Mouse (Mus musculus) kidney, embryonic 14.5 days (tissue): ENCODE results near the gene Ddx18. TPM values are rescaled to one million over a fixed set of nuclear protein-coding genes. Genes with fewer than 3 reads are reported as not detected.

Experiments
- ATAC-seq: fragments of 200-750 bp; cut with Nextera tagmentation; 2 replicates; pipeline ENCODE4 v1.8.0; 2017; ENCODE audit warnings: moderate number of reproducible peaks, mild to moderate bottlenecking, moderate TSS enrichment, moderate library complexity; ENCODE audit not compliant: low FRiP score, low TSS enrichment
- H3K27ac ChIP-seq: fragments of 300-500 bp; sonication (generic); 2 replicates; pipeline ENCODE4 v1.5.1; 2014; ENCODE audit warnings: low read depth, mild to moderate bottlenecking, low read length, moderate library complexity, mixed read lengths
- H3K27me3 ChIP-seq: fragments of 300-500 bp; sonication (generic); 2 replicates; pipeline ENCODE4 v1.6.1; 2014; ENCODE audit warnings: mild to moderate bottlenecking, low read length; ENCODE audit not compliant: control insufficient read depth, insufficient read depth
- H3K36me3 ChIP-seq: fragments of 300-500 bp; sonication (generic); 2 replicates; pipeline ENCODE4 v1.6.1; 2014; ENCODE audit warnings: low read length, mixed read lengths; ENCODE audit not compliant: control insufficient read depth, insufficient read depth
- H3K4me1 ChIP-seq: fragments of 300-500 bp; sonication (generic); 2 replicates; pipeline ENCODE4 v1.6.1; 2014; ENCODE audit warnings: low read length, mixed read lengths; ENCODE audit not compliant: control insufficient read depth, insufficient read depth
- H3K4me2 ChIP-seq: fragments of 300-500 bp; sonication (generic); replicated peaks from 2 replicates; pipeline ENCODE4 v1.6.1; 2014; ENCODE audit warnings: low read depth, mild to moderate bottlenecking, low read length
- H3K4me3 ChIP-seq: fragments of 300-500 bp; sonication (generic); 2 replicates; pipeline ENCODE4 v1.5.1; 2014; ENCODE audit warnings: mild to moderate bottlenecking, low read length
- H3K9ac ChIP-seq: fragments of 300-500 bp; sonication (generic); 2 replicates; pipeline ENCODE4 v1.6.1; 2014; ENCODE audit warnings: low read depth, mild to moderate bottlenecking, low read length, moderate library complexity
- H3K9me3 ChIP-seq: fragments of 300-500 bp; sonication (generic); 2 replicates; pipeline ENCODE4 v1.6.1; 2016; ENCODE audit warnings: low read length; ENCODE audit not compliant: control insufficient read depth
- WGBS: fragments of 180-500 bp; shearing (Covaris S2); extraction: QIAGEN DNeasy Blood & Tissue Kit; methylation state at CpG from one replicate; pipeline ENCODE4 v1.1.7; 2014; 5-methylcytosine and 5-hydroxymethylcytosine counted together
- polyA plus RNA-seq: library from polyadenylated mRNA; unstranded; fragments of >200 nt; fragmentation: Nextera tagmentation; extraction: Ambion mirVana; gene quantifications from 2 replicates; pipeline ENCODE4 v1.2.1, GENCODE M21; 2014

Ddx18 gene
- polyA plus RNA-seq, 1 experiment from 2014 or later: 82.6 TPM

DNA sequence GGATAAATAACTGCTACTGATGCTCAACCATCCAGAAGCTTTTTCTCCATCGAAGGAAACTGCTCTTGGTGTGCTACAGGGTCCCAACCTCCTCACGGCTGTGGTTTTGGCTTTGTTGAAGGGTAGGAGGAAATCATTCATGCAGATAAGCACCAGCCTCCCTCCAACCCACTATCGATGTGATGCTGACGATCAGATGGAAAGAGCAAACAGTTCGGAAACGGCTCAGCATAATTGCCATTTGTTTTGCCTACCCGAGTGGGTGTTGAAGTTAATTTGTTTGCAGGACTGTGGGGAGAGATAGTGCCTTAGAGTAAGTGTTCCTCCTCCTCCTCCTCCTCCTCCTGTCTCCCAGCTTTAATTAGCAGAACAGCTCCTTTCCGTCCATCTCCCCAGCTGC, 27.4 kb downstream of the Ddx18 start:
- H3K27ac ChIP-seq: no peak overlapping the region
- 65% methylated on average over 8 of the region's 8 CpGs for WGBS
- no peak overlapping the region for H3K9ac ChIP-seq
- H3K9me3 ChIP-seq: no peaks in the 10 kb centered on the region
- no peak overlapping the region for H3K4me3 ChIP-seq
- ATAC-seq: no peak
- H3K4me2 ChIP-seq: no peak overlapping the region
- H3K36me3 ChIP-seq: no peaks in the 10 kb centered on the region
- no peaks in the 10 kb centered on the region for H3K27me3 ChIP-seq
- no peaks in the 10 kb centered on the region for H3K4me1 ChIP-seq

DNA sequence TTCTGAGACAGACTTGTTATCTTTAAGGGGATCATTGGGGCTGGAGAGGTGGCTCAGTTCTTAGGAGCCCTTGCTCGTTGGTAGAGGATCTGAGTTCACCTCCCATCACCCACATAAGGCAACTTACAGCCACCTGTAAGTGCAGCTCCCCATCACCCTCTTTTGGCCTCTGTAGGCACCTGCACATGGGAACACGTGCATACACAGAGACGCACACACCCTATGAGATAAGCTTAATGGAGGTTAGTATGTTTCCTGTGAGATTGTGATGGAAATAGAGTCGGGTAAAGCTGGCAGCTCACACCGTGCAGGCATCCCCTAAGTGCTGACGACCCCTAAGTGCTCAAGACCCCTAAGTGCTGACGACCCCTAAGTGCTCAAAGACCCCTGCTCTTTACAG, 36.4 kb downstream of the Ddx18 start:
- 70% methylated on average over 7 of the region's 7 CpGs for WGBS
- no peaks in the 10 kb centered on the region for H3K9me3 ChIP-seq
- H3K4me3 ChIP-seq: no peak overlapping the region
- H3K4me1 ChIP-seq: peaks cover 4% of the 10 kb centered on the region; the same call in 1 of the 2 replicates
- no peak for ATAC-seq
- no peaks in the 10 kb centered on the region for H3K36me3 ChIP-seq
- peaks cover 19% of the 10 kb centered on the region for H3K27me3 ChIP-seq
- H3K27ac ChIP-seq: no peak overlapping the region
- H3K4me2 ChIP-seq: no peak overlapping the region
- no peak overlapping the region for H3K9ac ChIP-seq

DNA sequence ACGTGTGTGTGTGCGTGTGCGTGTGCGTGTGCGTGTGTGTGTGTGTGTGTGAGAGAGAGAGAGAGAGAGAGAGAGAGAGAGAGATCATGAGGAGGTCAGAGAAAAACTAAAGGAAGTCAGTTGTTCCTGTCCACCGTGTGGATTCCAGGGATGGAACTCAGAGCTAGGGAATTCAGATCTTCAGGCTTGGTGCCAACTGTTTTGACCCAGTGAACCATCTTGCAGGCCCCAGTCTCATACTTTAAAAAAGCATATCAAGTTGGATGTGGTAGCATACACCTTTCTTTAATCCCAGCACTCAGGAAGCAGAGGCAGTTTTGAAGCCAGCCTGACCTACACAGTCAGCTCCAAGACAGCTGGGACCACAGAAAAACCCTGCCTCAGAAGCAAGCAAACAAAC, 38.5 kb downstream of the Ddx18 start:
- Histone ChIP-seq H3K4me2 (no peak overlapping the region), H3K27me3 (peaks cover 22% of the 10 kb centered on the region), H3K4me1 (peaks cover 4% of the 10 kb centered on the region; the same call in 1 of the 2 replicates), H3K9me3 (no peaks in the 10 kb centered on the region), H3K9ac (no peak overlapping the region), H3K36me3 (no peaks in the 10 kb centered on the region), H3K27ac (no peak overlapping the region), H3K4me3 (no peak overlapping the region)
- no peak for ATAC-seq
- 87% methylated on average over 6 of the region's 6 CpGs for WGBS

DNA sequence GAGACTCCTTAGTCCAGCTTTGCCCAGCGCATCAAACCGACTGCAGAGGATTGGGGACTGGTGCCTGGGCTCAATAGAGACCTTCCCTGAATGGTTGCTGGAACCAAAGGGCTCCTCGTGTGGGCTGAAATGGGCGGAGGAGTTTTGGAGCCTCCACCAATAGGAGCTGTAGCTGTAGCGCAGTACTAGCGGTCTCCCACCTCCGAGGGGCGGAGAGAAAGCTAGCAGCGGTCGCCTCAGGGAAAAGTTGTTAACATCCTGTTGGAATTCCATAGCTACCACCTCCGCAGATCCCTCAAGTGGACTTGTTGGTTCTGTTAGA, 39.4 kb downstream of the Ddx18 start, which contains the start of gene Htr5b:
Htr5b (minus strand) TSS at position 67 of the 322 bp plus-strand sequence.
- WGBS: 3% methylated on average over 11 of the region's 11 CpGs
- peaks cover 4% of the 10 kb centered on the region; the same call in 1 of the 2 replicates for H3K4me1 ChIP-seq
- H3K36me3 ChIP-seq: no peaks in the 10 kb centered on the region
- H3K9ac ChIP-seq: no peak within 1 kb of the TSS
- ATAC-seq: peak; percentile 96
- H3K27ac ChIP-seq: no peak within 1 kb of the TSS
- H3K9me3 ChIP-seq: no peaks in the 10 kb centered on the region
- H3K4me3 ChIP-seq: peak within 1 kb of the TSS; percentile 33
- peak within 1 kb of the TSS; percentile 61 for H3K4me2 ChIP-seq
- H3K27me3 ChIP-seq: peaks cover 22% of the 10 kb centered on the region

DNA sequence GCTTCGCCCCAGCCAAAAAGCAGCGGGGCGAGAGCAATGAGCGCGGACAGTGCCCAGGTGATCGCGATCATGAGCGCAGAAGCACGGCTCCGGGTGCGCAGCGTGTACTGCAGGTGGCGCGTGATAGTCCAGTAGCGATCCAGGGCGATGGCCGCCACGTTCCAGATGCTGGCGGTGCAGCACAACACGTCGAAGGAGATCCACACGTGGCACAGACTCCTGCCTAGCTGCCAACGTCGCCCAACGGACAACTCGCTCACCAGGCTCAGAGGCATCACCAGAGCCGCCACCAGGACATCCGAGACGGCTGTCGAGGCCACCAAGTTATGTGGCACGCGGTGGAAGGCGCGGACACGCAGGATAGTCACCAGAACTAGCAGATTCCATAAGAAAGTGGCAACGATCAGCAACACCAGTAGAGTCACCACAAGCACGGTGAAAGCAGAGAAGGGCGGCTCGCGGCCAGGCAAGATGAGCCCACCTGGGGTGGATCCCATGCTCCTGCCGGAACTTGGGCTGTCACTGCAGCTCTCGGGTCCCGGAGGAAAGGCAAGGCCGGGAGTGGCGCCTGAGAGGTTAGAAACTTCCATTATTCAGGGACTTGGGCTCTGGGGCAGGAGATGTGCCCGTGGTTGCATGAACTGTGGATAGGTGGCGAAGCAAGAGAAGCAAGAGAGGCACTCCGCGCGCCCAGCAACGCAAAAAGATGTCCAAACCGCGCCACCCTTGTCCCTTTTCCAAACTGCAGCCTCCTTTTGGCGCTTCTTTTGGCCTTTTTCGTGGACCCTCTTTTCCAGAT, 40.0 kb downstream of the Ddx18 start:
- no peak overlapping the region for H3K9ac ChIP-seq
- peak overlapping the region; percentile 33 for H3K4me3 ChIP-seq
- ATAC-seq: peak; percentile 38; the same call in 1 of the 2 replicates

DNA sequence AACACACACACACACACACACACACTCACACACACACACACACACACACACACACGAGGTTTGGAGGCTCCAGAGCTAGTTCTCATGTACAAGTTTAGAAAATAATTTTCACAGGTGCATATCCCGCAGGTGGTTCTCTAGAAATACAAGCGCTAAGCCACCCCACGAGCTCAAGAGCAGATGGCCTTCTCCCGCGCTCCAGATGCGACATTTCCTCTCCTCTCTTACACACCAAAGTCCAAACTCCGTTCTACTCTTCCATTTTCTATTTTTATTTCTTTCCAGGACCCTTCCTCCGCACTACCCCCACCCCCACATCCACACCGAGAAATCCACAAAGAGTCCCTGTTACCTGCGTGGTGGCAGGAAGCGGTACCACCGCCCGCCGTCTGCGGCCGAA, 40.7 kb downstream of the Ddx18 start:
- H3K9me3 ChIP-seq: no peaks in the 10 kb centered on the region
- H3K4me1 ChIP-seq: peaks cover 4% of the 10 kb centered on the region; the same call in 1 of the 2 replicates
- peak overlapping the region; percentile 61; the same call in 1 of the 2 replicates for H3K4me2 ChIP-seq
- H3K9ac ChIP-seq: no peak overlapping the region
- WGBS: 55% methylated on average over 17 of the region's 17 CpGs
- no peak overlapping the region for H3K27ac ChIP-seq
- peak overlapping the region; percentile 33 for H3K4me3 ChIP-seq
- H3K27me3 ChIP-seq: peaks cover 22% of the 10 kb centered on the region
- H3K36me3 ChIP-seq: no peaks in the 10 kb centered on the region
- ATAC-seq: no peak

More for the DNA sequence above, 40.0 kb downstream of the Ddx18 start:
- no peak overlapping the region for H3K27ac ChIP-seq
- peaks cover 22% of the 10 kb centered on the region for H3K27me3 ChIP-seq
- peaks cover 4% of the 10 kb centered on the region; the same call in 1 of the 2 replicates for H3K4me1 ChIP-seq
- H3K36me3 ChIP-seq: no peaks in the 10 kb centered on the region
- H3K9me3 ChIP-seq: no peaks in the 10 kb centered on the region
- H3K4me2 ChIP-seq: peak overlapping the region; percentile 61
- whole genome bisulfite sequencing: 12% methylated on average over 55 of the region's 55 CpGs

DNA sequence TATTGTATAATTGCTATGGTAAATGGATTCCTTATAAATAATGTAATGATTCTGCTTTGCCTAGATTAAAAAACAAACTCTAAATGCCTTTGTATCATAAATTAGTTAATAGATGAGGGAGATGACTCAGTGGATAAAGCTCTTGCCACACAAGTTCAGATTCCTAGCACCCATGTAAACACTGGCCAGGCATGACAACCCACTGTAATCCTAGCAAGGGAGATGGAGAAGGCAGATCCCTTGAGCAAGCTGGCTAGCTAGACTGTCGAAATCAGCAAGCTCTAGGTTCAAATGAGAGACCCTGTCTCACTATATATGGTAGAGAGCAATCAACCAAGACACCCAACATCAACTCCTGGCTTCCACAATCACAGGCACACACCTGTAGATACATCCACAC, 49.2 kb downstream of the Ddx18 start:
- Histone ChIP-seq H3K9ac (no peak overlapping the region), H3K27me3 (no peaks in the 10 kb centered on the region), H3K4me3 (no peak overlapping the region), H3K27ac (no peak overlapping the region), H3K36me3 (no peaks in the 10 kb centered on the region), H3K4me1 (no peaks in the 10 kb centered on the region), H3K4me2 (no peak overlapping the region), H3K9me3 (no peaks in the 10 kb centered on the region)
- no peak for ATAC-seq
- WGBS: 96% methylated on average over 1 of the region's 1 CpGs

DNA sequence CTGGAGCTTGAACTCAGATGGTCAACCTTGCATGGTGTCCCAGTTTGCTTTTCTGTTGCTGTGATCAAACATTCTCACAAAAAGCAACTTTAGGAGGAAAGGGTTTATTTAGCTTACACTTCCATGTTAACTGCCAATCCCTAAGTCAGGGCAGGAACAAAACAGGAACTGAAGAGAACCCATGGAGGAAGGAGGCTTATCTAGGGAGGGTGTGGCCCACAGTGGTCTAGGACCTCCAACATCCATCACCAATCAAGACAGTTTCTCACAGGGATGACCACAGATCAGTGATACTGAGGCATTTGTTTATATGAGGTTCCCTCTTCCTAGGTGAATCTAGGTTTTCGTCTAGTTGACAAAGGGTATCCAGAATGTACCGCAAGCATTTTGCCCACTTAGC, 55.8 kb downstream of the Ddx18 start:
- Histone ChIP-seq H3K9me3 (no peaks in the 10 kb centered on the region), H3K36me3 (no peaks in the 10 kb centered on the region), H3K4me3 (no peak overlapping the region), H3K4me2 (no peak overlapping the region), H3K27ac (no peak overlapping the region), H3K27me3 (no peaks in the 10 kb centered on the region), H3K4me1 (no peaks in the 10 kb centered on the region), H3K9ac (no peak overlapping the region)
- ATAC-seq: no peak
- 88% methylated on average over 2 of the region's 2 CpGs for WGBS

DNA sequence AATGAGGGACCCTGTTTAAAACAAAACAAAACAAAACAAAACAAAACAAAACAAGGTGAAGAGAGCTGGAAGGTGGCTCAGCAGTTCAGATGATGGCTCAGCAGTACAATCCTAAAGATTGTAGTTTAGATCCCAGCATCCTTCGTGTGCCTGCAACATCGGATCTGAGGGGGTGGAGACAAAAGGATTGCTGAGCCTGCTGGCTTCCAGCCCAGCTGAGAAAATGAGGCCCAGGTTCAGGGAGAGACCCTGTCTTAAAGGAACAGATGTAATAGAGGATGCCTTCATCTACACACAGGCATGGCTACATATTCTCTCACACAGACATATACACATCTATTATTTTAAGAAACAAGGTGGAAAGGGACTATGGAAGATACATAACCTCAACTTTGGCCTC, 56.6 kb downstream of the Ddx18 start:
- H3K27me3 ChIP-seq: no peaks in the 10 kb centered on the region
- H3K9ac ChIP-seq: no peak overlapping the region
- H3K4me1 ChIP-seq: no peaks in the 10 kb centered on the region
- H3K4me3 ChIP-seq: no peak overlapping the region
- H3K4me2 ChIP-seq: no peak overlapping the region
- H3K36me3 ChIP-seq: no peaks in the 10 kb centered on the region
- no peak overlapping the region for H3K27ac ChIP-seq
- WGBS: 41% methylated on average over 2 of the region's 2 CpGs
- H3K9me3 ChIP-seq: no peaks in the 10 kb centered on the region
- ATAC-seq: no peak
